Mouse (Mus musculus) urinary bladder, postnatal 25 days (tissue): ENCODE measurements around the gene Lnx1.

ENCODE experiments used
- DNase-seq: peaks from one replicate; pipeline ENCODE4 v3.0.0; 2022; ENCODE audit warnings: low spot score

The Lnx1 gene

DNA sequence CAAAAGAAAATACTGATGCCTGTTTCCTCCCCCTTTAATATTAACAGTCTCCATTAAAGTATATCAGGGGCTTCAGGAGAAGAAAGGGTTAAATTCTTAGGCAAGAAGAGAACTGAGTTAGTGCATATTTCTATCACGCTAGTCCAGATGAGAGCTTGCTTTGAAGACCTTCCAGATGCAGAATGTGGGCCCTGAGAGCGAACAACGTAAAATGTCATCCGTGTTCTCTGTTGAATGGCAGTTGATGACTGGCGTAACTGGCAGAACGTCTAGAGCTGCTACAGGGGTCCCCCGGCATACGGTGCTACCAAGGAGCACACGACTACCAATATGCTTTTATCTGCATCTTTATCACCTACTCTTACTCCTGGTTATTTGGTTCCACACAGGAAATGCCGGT, 100.3 kb downstream of the Lnx1 start:
- DNase-seq, result no peak

DNA sequence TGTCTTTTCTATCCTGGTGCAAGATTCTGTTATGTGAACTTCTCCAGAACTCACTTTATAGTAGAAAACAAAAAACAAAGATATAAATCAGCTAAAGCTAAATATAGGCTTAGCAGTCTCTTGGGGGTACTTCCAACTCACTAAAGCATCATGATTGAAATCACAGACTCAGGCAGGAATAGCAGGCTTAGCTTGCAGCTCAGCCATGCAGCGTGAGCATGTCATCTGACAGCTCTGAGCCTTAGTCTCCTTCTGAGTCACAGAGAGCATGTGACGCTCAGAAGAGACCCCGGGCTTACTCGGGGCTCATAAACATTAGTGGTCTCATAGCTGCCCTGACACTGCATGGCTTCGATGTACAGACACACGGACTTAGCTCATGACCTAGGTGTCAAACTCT, 100.7 kb downstream of the Lnx1 start:
- DNase-seq, result no peak

GRCm38 (mm10) chr5:74601171-74601570, 101.5 kb downstream of the Lnx1 start:
- DNase-seq, result no peak

- DNase-seq, result no peak
These were observed 102.7 kb downstream of the Lnx1 start for GRCm38 (mm10) chr5:74600010-74600409.

GRCm38 (mm10) chr5:74593147-74593546, 109.6 kb downstream of the Lnx1 start:
- DNase-seq, result no peak

- no peak for DNase-seq
These were observed 111.3 kb downstream of the Lnx1 start for GRCm38 (mm10) chr5:74591413-74591812.

DNA sequence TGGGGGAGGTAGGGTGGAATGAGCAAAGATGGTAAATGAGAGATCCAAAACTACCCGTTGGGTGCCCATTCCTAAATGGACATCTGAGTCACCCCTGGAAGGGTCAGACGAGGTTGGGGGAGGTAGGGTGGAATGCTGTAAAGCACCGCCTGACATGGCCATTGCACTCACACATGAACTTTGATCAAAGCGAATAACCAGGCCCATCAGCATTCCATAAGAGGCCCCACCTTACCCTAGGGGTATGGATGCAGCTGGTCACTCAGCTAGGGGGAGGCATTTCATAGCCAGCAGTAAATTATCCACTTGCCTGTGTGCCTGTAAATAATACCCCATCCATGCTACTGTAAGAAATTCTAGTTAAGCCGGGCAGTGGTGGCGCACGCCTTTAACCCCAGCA, 113.6 kb downstream of the Lnx1 start:
- DNase-seq, result no peak

GRCm38 (mm10) chr5:74571767-74572166, 130.9 kb downstream of the Lnx1 start:
- DNase-seq, result no peak

- no peak for DNase-seq
These were observed 141.6 kb downstream of the Lnx1 start for GRCm38 (mm10) chr5:74561151-74561550.

GRCm38 (mm10) chr5:74549566-74549965, 153.1 kb downstream of the Lnx1 start:
- no peak for DNase-seq

DNA sequence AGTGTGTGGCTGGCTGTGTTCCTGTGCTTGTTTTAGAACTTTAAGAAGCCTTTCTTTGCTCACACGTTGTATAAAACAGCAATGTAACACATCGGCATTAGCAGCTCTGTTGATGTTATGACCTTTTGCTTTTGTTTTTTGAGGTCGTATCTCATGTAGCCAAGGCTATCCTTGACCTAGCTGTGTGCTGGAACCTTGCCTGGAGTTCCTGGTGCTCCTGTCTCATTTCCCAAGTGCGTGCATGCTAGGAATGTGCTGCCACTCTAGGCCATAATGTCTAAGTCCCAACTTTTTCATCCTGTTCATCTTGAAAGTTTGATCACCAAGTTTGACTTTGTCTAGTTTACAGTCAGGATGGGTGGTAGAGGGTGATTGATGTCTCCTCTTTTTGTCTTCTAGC, 157.1 kb downstream of the Lnx1 start:
- no peak for DNase-seq
